Mouse (Mus musculus) bone marrow, adult 2 months (tissue): ENCODE results near the gene Gm11168.
"Not testable (repeated sequence)": the region's sequence is repeated elsewhere in the genome, so short reads cannot be mapped to it uniquely, and the experiment has no call there.

Experiments
- CTCF ChIP-seq: fragments of 200-500 bp; IDR thresholded peaks from 2 replicates; pipeline ENCODE4 v1.5.1; 2011; ENCODE audit warnings: low read length, control low read depth; ENCODE audit not compliant: control insufficient read depth, insufficient read depth
- POLR2A ChIP-seq: fragments of 200-500 bp; IDR thresholded peaks from 2 replicates; pipeline ENCODE4 v1.6.1; 2011; ENCODE audit warnings: low read depth, mild to moderate bottlenecking, control low read depth, low read length, borderline replicate concordance; ENCODE audit not compliant: control insufficient read depth

DNA sequence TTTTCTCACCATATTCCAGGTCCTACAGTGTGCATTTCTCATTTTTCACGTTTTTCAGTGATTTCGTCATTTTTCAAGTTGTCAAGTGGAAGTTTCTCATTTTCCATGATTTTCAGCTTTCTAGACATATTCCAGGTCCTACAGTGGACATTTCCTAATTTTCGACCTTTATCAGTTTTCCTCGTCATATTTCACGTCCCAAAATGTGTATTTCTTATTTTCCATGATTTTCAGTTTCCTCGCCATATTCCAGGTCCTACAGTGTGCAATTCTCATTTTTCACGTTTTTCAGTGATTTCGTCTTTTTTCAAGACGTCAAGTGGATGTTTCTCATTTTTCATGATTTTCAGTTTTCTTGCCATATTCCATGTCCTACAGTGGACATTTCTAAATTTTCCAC lies 24.1 kb downstream of the Gm11168 start:
- TF ChIP-seq CTCF, POLR2A: not testable (repeated sequence)
